Mouse (Mus musculus): ENCODE measurements at regions not wholly inside any gene's neighbourhood (a gene's known extent, or its start where the extent isn't known, plus 50 kb on each side); places are given as distances from the start of the nearest gene placed in this dataset.
"Not testable (repeated sequence)": the region's sequence is repeated elsewhere in the genome, so short reads cannot be mapped to it uniquely, and the experiment has no call there.

DNA sequence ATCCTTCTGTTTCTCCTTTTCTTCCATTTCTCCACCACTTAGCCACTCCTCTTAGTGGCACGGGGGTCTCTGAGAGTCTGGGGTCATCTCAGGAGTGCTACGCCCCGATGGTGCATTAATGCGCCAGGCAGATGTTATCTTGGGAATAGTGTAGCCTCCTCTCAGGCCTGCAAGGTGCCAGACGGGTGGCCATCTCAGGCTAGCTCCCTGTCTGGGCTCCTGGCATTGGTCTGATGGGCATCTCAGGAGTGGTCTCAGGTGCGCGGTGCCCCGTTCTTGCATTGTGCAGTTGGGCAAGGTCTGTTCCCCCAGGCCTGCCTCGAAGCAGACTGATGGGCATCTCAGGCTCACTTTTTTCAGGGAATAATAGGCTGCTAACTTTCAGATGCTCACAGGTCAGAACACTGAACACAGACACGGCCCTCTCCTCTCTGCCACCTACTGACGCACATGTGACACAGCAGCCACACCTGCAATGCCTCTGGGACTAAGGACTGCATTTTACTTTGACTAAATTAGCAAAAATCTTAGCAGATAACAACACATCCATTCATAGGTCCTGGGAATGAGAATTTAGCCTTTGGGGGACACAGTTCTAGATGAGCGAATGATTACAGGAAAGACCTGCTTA lies 298.0 kb downstream of the Etnk1 start:
- Histone ChIP-seq H3K27ac (ENCODE audit: low read depth) (no peak overlapping the region), H3K4me1 (ENCODE audit: control insufficient read depth, insufficient read depth) (no peaks in the 10 kb centered on the region), H3K4me2 (ENCODE audit: low read depth, low read length) (no peak overlapping the region), H3K36me3 (replicated peaks; ENCODE audit: control insufficient read depth, insufficient read depth, low read length) (no peaks in the 10 kb centered on the region), H3K4me3 (ENCODE audit: low read depth, low read length) (no peak overlapping the region), H3K9me3 (replicated peaks; ENCODE audit: control insufficient read depth, low read length) (no peaks in the 10 kb centered on the region), H3K27me3 (ENCODE audit: control insufficient read depth, insufficient read depth, low read length) (no peaks in the 10 kb centered on the region), H3K9ac (replicated peaks; ENCODE audit: low read depth, low read length) (no peak overlapping the region)
- DNase-seq (ENCODE audit: low spot score) (no peak), ATAC-seq (ENCODE audit: insufficient read depth, low read depth) (no peak)
- TF ChIP-seq EP300 (IDR thresholded peaks at IDR 0.05; ENCODE audit: low read depth) (no peak), CTCF (IDR thresholded peaks at IDR 0.05; ENCODE audit: low read depth) (peak; percentile 36)
- 72% methylated on average over 12 of the region's 12 CpGs for WGBS

- not testable (repeated sequence) for H3K4me2 ChIP-seq (ENCODE audit: low read depth, low read length); H3K4me1 ChIP-seq (ENCODE audit: control insufficient read depth, insufficient read depth); H3K27ac ChIP-seq (ENCODE audit: low read depth); H3K27me3 ChIP-seq (ENCODE audit: control insufficient read depth, insufficient read depth, low read length); H3K9me3 ChIP-seq (replicated peaks; ENCODE audit: control insufficient read depth, low read length); H3K4me3 ChIP-seq (ENCODE audit: low read depth, low read length); ATAC-seq (ENCODE audit: insufficient read depth, low read depth); DNase-seq (ENCODE audit: low spot score); H3K36me3 ChIP-seq (replicated peaks; ENCODE audit: control insufficient read depth, insufficient read depth, low read length); H3K9ac ChIP-seq (replicated peaks; ENCODE audit: low read depth, low read length)
- 93% methylated on average over 11 of the region's 12 CpGs for WGBS
Measured at GRCm38 (mm10) chr6:143472676-143473075, 305.7 kb downstream of the Etnk1 start.

DNA sequence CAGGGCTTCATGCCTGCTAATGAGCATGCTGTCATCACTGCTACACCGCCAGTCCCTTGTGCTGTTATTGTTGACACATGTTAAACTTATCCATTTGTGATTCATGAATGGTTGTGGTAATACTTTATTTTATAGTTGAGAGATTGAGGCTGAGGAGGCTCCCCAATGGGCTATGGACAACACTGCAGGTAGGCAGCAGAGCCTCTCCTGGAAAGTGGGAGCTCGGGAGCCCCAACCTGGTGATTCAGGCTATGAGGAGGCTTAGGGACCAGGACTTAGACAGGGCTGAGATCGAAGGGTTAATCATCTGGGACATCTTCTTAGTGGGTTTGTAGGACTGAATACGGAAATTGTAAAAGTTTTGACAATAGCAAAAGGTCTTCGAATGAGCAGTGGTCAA lies 307.4 kb downstream of the Etnk1 start:
- 81% methylated on average over 5 of the region's 5 CpGs for WGBS
- H3K4me2 ChIP-seq (ENCODE audit: low read depth, low read length) = no peak overlapping the region
- H3K9ac ChIP-seq (replicated peaks; ENCODE audit: low read depth, low read length) = no peak overlapping the region
- no peaks in the 10 kb centered on the region for H3K27me3 ChIP-seq (ENCODE audit: control insufficient read depth, insufficient read depth, low read length)
- no peaks in the 10 kb centered on the region for H3K36me3 ChIP-seq (replicated peaks; ENCODE audit: control insufficient read depth, insufficient read depth, low read length)
- H3K4me1 ChIP-seq (ENCODE audit: control insufficient read depth, insufficient read depth) = no peaks in the 10 kb centered on the region
- TF ChIP-seq EP300 (IDR thresholded peaks at IDR 0.05; ENCODE audit: low read depth) (no peak), CTCF (IDR thresholded peaks at IDR 0.05; ENCODE audit: low read depth) (no peak)
- H3K9me3 ChIP-seq (replicated peaks; ENCODE audit: control insufficient read depth, low read length) = no peaks in the 10 kb centered on the region
- no peak overlapping the region for H3K27ac ChIP-seq (ENCODE audit: low read depth)
- DNase-seq (ENCODE audit: low spot score) (no peak), ATAC-seq (ENCODE audit: insufficient read depth, low read depth) (no peak)
- H3K4me3 ChIP-seq (ENCODE audit: low read depth, low read length) = no peak overlapping the region

DNA sequence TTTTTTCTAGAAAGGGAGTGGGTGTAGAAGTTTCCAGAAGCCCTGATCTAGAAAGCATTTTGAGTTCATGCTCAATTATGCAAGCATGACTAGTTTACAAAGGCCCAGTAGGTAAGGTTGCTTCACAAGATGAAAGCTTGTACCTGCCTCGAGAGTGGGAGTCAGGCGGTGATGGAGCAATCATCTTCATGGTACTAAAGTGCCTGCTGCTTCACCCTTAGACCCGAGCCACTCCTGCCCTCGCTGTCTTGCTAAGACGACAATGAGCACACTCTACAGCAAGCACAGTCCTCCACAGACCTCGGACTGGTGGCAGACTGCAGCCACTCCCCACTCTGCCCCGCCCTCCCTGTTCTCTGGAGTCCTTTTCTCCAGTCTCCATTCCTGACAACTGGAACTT lies 308.3 kb downstream of the Etnk1 start:
- H3K27me3 ChIP-seq (ENCODE audit: control insufficient read depth, insufficient read depth, low read length) = no peaks in the 10 kb centered on the region
- no peaks in the 10 kb centered on the region for H3K36me3 ChIP-seq (replicated peaks; ENCODE audit: control insufficient read depth, insufficient read depth, low read length)
- no peak overlapping the region for H3K4me3 ChIP-seq (ENCODE audit: low read depth, low read length)
- no peak overlapping the region for H3K9ac ChIP-seq (replicated peaks; ENCODE audit: low read depth, low read length)
- DNase-seq (ENCODE audit: low spot score) (no peak), ATAC-seq (ENCODE audit: insufficient read depth, low read depth) (no peak)
- TF ChIP-seq EP300 (IDR thresholded peaks at IDR 0.05; ENCODE audit: low read depth) = no peak
- no peak for TF ChIP-seq CTCF (IDR thresholded peaks at IDR 0.05; ENCODE audit: low read depth)
- WGBS = 67% methylated on average over 7 of the region's 7 CpGs
- H3K4me2 ChIP-seq (ENCODE audit: low read depth, low read length) = no peak overlapping the region
- no peaks in the 10 kb centered on the region for H3K4me1 ChIP-seq (ENCODE audit: control insufficient read depth, insufficient read depth)
- H3K9me3 ChIP-seq (replicated peaks; ENCODE audit: control insufficient read depth, low read length) = no peaks in the 10 kb centered on the region
- H3K27ac ChIP-seq (ENCODE audit: low read depth) = no peak overlapping the region

- Histone ChIP-seq H3K9me3 (replicated peaks; ENCODE audit: control insufficient read depth, low read length) (no peaks in the 10 kb centered on the region; the same call in 1 of the 2 replicates), H3K27me3 (ENCODE audit: control insufficient read depth, insufficient read depth, low read length) (no peaks in the 10 kb centered on the region), H3K4me1 (ENCODE audit: control insufficient read depth, insufficient read depth) (no peaks in the 10 kb centered on the region), H3K4me2 (ENCODE audit: low read depth, low read length) (no peak overlapping the region), H3K4me3 (ENCODE audit: low read depth, low read length) (no peak overlapping the region), H3K27ac (ENCODE audit: low read depth) (no peak overlapping the region), H3K36me3 (replicated peaks; ENCODE audit: control insufficient read depth, insufficient read depth, low read length) (no peaks in the 10 kb centered on the region), H3K9ac (replicated peaks; ENCODE audit: low read depth, low read length) (no peak overlapping the region)
- 81% methylated on average over 2 of the region's 2 CpGs for WGBS
- ATAC-seq (ENCODE audit: insufficient read depth, low read depth) (no peak), DNase-seq (ENCODE audit: low spot score) (no peak)
- TF ChIP-seq EP300 (IDR thresholded peaks at IDR 0.05; ENCODE audit: low read depth) = no peak
Measured at GRCm38 (mm10) chr6:143477396-143477795, 310.4 kb downstream of the Etnk1 start.

GRCm38 (mm10) chr6:143479239-143479638 lies 312.2 kb downstream of the Etnk1 start:
- Histone ChIP-seq H3K9me3 (replicated peaks; ENCODE audit: control insufficient read depth, low read length) (no peaks in the 10 kb centered on the region; the same call in 1 of the 2 replicates), H3K36me3 (replicated peaks; ENCODE audit: control insufficient read depth, insufficient read depth, low read length) (no peaks in the 10 kb centered on the region), H3K4me1 (ENCODE audit: control insufficient read depth, insufficient read depth) (no peaks in the 10 kb centered on the region), H3K27ac (ENCODE audit: low read depth) (no peak overlapping the region), H3K9ac (replicated peaks; ENCODE audit: low read depth, low read length) (no peak overlapping the region), H3K27me3 (ENCODE audit: control insufficient read depth, insufficient read depth, low read length) (no peaks in the 10 kb centered on the region), H3K4me3 (ENCODE audit: low read depth, low read length) (no peak overlapping the region), H3K4me2 (ENCODE audit: low read depth, low read length) (no peak overlapping the region)
- ATAC-seq (ENCODE audit: insufficient read depth, low read depth) (no peak), DNase-seq (ENCODE audit: low spot score) (no peak)
- TF ChIP-seq EP300 (IDR thresholded peaks at IDR 0.05; ENCODE audit: low read depth) (no peak), CTCF (IDR thresholded peaks at IDR 0.05; ENCODE audit: low read depth) (no peak)
- whole genome bisulfite sequencing = 48% methylated on average over 7 of the region's 7 CpGs
